Mouse (Mus musculus): ENCODE data around the gene Cinp.

The Cinp gene

GRCm38 (mm10) chr12:110875351-110875750 lies 13.6 kb downstream of the Cinp start:
- ChIA-PET CTCF (no interaction called here), POLR2A (interaction anchor here in 2 of 4 experiments (0.9 to 2.5 kb wide), 3 partner anchors 14 to 23 kb away, joined by 3 to 9 read pairs (median 3); no protein-coding TSS in a partner anchor)

- POLR2A ChIA-PET = interaction anchor here in 2 of 4 experiments (0.9 to 6.3 kb wide), 5 partner anchors 10 to 12 kb away, joined by 4 to 55 read pairs (median 7); no protein-coding TSS in a partner anchor
Observed at GRCm38 (mm10) chr12:110871247-110871646, 17.7 kb downstream of the Cinp start.

GRCm38 (mm10) chr12:110870107-110870506 lies 18.8 kb downstream of the Cinp start:
- POLR2A ChIA-PET = interaction anchor here in 3 of 4 experiments (0.6 to 6.3 kb wide), 6 partner anchors 9 to 25 kb away, joined by 3 to 55 read pairs (median 6); no protein-coding TSS in a partner anchor
- CTCF ChIA-PET = interaction anchor here in 2 of 4 experiments (0.5 to 1.3 kb wide), 4 partner anchors 12 to 122 kb away, joined by 3 to 7 read pairs (median 4); no protein-coding TSS in a partner anchor

More at GRCm38 (mm10) chr12:110871247-110871646, 17.7 kb downstream of the Cinp start:
- CTCF ChIA-PET = interaction anchor here in 1 of 4 experiments (0.7 kb wide), 1 partner anchor 29 kb away, joined by 3 read pairs; no protein-coding TSS in a partner anchor

- ChIA-PET CTCF (interaction anchor here in 2 of 4 experiments (0.6 to 1.3 kb wide), 2 partner anchors 16 kb away, joined by 3 read pairs; no protein-coding TSS in a partner anchor), POLR2A (interaction anchor here in 3 of 4 experiments (0.6 to 4.0 kb wide), 13 partner anchors 8 to 672 kb away, joined by 3 to 20 read pairs (median 4); partner anchors contain the start of genes Eif5 (in 1 of the 3) and Zfp839 (in 1 of the 3))
Observed at GRCm38 (mm10) chr12:110865989-110866388, 23.0 kb downstream of the Cinp start.

- POLR2A ChIA-PET = interaction anchor here in 3 of 4 experiments (0.6 to 4.0 kb wide), 14 partner anchors 8 to 672 kb away, joined by 3 to 20 read pairs (median 4); partner anchors contain the start of genes Eif5 (in 1 of the 3) and Zfp839 (in 1 of the 3)
- CTCF ChIA-PET = interaction anchor here in 2 of 4 experiments (0.6 to 1.3 kb wide), 2 partner anchors 16 to 17 kb away, joined by 3 read pairs; no protein-coding TSS in a partner anchor
Observed at GRCm38 (mm10) chr12:110865571-110865970, 23.4 kb downstream of the Cinp start.

- POLR2A ChIA-PET = interaction anchor here in 2 of 4 experiments (0.6 to 6.2 kb wide), 5 partner anchors 8 to 20 kb away, joined by 3 to 48 read pairs (median 4); no protein-coding TSS in a partner anchor
- CTCF ChIA-PET = interaction anchor here in 1 of 4 experiments (0.5 kb wide), 1 partner anchor 60 kb away, joined by 4 read pairs; no protein-coding TSS in a partner anchor
Observed at GRCm38 (mm10) chr12:110864008-110864407, 24.9 kb downstream of the Cinp start.

- CTCF ChIA-PET = interaction anchor here in 2 of 4 experiments (0.7 to 2.0 kb wide), 3 partner anchors 10 to 263 kb away, joined by 3 to 7 read pairs (median 7); no protein-coding TSS in a partner anchor
- POLR2A ChIA-PET = interaction anchor here (0.6 to 6.2 kb wide), 15 partner anchors 8 to 253 kb away, joined by 3 to 50 read pairs (median 4); partner anchors contain the start of gene Zfp839 (in 3 of the 4)
Observed at GRCm38 (mm10) chr12:110861256-110861655, 27.7 kb downstream of the Cinp start.

GRCm38 (mm10) chr12:110860293-110860692 lies 28.7 kb downstream of the Cinp start:
- CTCF ChIA-PET = interaction anchor here in 2 of 4 experiments (0.6 to 2.0 kb wide), 3 partner anchors 22 to 231 kb away, joined by 3 to 7 read pairs (median 3); no protein-coding TSS in a partner anchor
- POLR2A ChIA-PET = interaction anchor here (0.6 to 6.2 kb wide), 22 partner anchors 9 to 359 kb away, joined by 3 to 50 read pairs (median 5); partner anchors contain the start of gene Zfp839 (in 3 of the 4)

GRCm38 (mm10) chr12:110858681-110859080 lies 30.3 kb downstream of the Cinp start:
- ChIA-PET POLR2A (interaction anchor here (0.7 to 6.2 kb wide), 18 partner anchors 7 to 250 kb away, joined by 3 to 50 read pairs (median 4); partner anchors contain the start of genes Zfp839 (in 2 of the 4), Hsp90aa1 (in 1 of the 4) and Wdr20 (in 1 of the 4)), CTCF (interaction anchor here in 1 of 4 experiments (0.5 kb wide), 1 partner anchor 257 kb away, joined by 6 read pairs; no protein-coding TSS in a partner anchor)

- ChIA-PET POLR2A (interaction anchor here in 3 of 4 experiments (0.6 to 1.4 kb wide), 9 partner anchors 9 to 158 kb away, joined by 3 to 6 read pairs (median 4); no protein-coding TSS in a partner anchor), CTCF (interaction anchor here in 2 of 4 experiments (0.6 to 1.0 kb wide), 4 partner anchors 18 to 653 kb away, joined by 3 to 7 read pairs (median 4); no protein-coding TSS in a partner anchor)
Observed at GRCm38 (mm10) chr12:110857196-110857595, 31.7 kb downstream of the Cinp start.

- CTCF ChIA-PET = interaction anchor here in 3 of 4 experiments (0.6 to 1.1 kb wide), 4 partner anchors 15 to 209 kb away, joined by 3 read pairs; no protein-coding TSS in a partner anchor
- POLR2A ChIA-PET = interaction anchor here in 3 of 4 experiments (0.6 to 6.4 kb wide), 30 partner anchors 9 to 1035 kb away, joined by 3 to 41 read pairs (median 4); no protein-coding TSS in a partner anchor
Observed at GRCm38 (mm10) chr12:110854786-110855737, 33.9 kb downstream of the Cinp start.

- POLR2A ChIA-PET = interaction anchor here in 2 of 4 experiments (0.9 to 6.4 kb wide), 16 partner anchors 9 to 250 kb away, joined by 3 to 41 read pairs (median 5); partner anchors contain the start of genes Hsp90aa1 (in 1 of the 2) and Wdr20 (in 1 of the 2)
- CTCF ChIA-PET = interaction anchor here in 2 of 4 experiments (0.7 to 2.0 kb wide), 3 partner anchors 11 to 178 kb away, joined by 3 to 4 read pairs (median 3); no protein-coding TSS in a partner anchor
Observed at GRCm38 (mm10) chr12:110851923-110852322, 37.0 kb downstream of the Cinp start.

GRCm38 (mm10) chr12:110851414-110851813 lies 37.5 kb downstream of the Cinp start:
- POLR2A ChIA-PET = interaction anchor here (0.8 to 6.4 kb wide), 30 partner anchors 9 to 434 kb away, joined by 3 to 41 read pairs (median 4); partner anchors contain the start of genes Hsp90aa1 (in 1 of the 4) and Wdr20 (in 1 of the 4)
- CTCF ChIA-PET = interaction anchor here in 3 of 4 experiments (0.6 to 2.0 kb wide), 6 partner anchors 11 to 177 kb away, joined by 3 to 7 read pairs (median 3); no protein-coding TSS in a partner anchor

GRCm38 (mm10) chr12:110850929-110851256 lies 38.1 kb downstream of the Cinp start:
- POLR2A ChIA-PET = interaction anchor here (0.8 to 6.4 kb wide), 32 partner anchors 8 to 434 kb away, joined by 3 to 41 read pairs (median 3); partner anchors contain the start of gene Hsp90aa1 (in 1 of the 4)

GRCm38 (mm10) chr12:110850010-110850928 lies 38.7 kb downstream of the Cinp start, which contains the start of gene Zfp839:
Zfp839 (plus strand) TSS chr12:110850253.
- ChIA-PET CTCF (interaction anchor here in 3 of 4 experiments (1.0 to 2.0 kb wide), 5 partner anchors 12 to 176 kb away, joined by 3 to 7 read pairs (median 3); no protein-coding TSS in a partner anchor), POLR2A (interaction anchor here (0.8 to 6.4 kb wide), 30 partner anchors 9 to 433 kb away, joined by 3 to 41 read pairs (median 3); partner anchors contain the start of gene Hsp90aa1 (in 1 of the 4))

More at GRCm38 (mm10) chr12:110850929-110851256, 38.1 kb downstream of the Cinp start:
- CTCF ChIA-PET = interaction anchor here in 3 of 4 experiments (0.6 to 2.0 kb wide), 6 partner anchors 11 to 177 kb away, joined by 3 to 7 read pairs (median 3); no protein-coding TSS in a partner anchor

Data from embryonic stem cell, embryonic (primary cell).